Mouse (Mus musculus): ENCODE measurements around the gene A930004D18Rik.
"Not testable (repeated sequence)": the region's sequence is repeated elsewhere in the genome, so short reads cannot be mapped to it uniquely, and the experiment has no call there.

A930004D18Rik gene

GRCm38 (mm10) chr2:18004286-18004685 lies 33.3 kb downstream of the A930004D18Rik start:
- no peak for DNase-seq

- no peak for DNase-seq
These were observed 35.2 kb downstream of the A930004D18Rik start for GRCm38 (mm10) chr2:18002306-18002705.

- no peak for DNase-seq
These were observed 40.7 kb downstream of the A930004D18Rik start, which contains the start of gene H2al2a for GRCm38 (mm10) chr2:17996858-17997257. Gene H2al2a, minus strand, starts transcription at chr2:17996958.

- no peak for DNase-seq
These were observed 48.0 kb downstream of the A930004D18Rik start for GRCm38 (mm10) chr2:17989562-17989961.

- no peak for DNase-seq
These were observed 48.4 kb downstream of the A930004D18Rik start for GRCm38 (mm10) chr2:17989115-17989514.

- no peak for DNase-seq
These were observed 50.8 kb downstream of the A930004D18Rik start for GRCm38 (mm10) chr2:17986694-17987093.

GRCm38 (mm10) chr2:17984774-17985173 lies 52.8 kb downstream of the A930004D18Rik start:
- DNase-seq: no peak

- no peak for DNase-seq
These were observed 54.8 kb downstream of the A930004D18Rik start for GRCm38 (mm10) chr2:17982747-17983146.

- DNase-seq: no peak
These were observed 58.8 kb downstream of the A930004D18Rik start for GRCm38 (mm10) chr2:17978706-17979105.

GRCm38 (mm10) chr2:17978251-17978650 lies 59.3 kb downstream of the A930004D18Rik start:
- not testable (repeated sequence) for DNase-seq

GRCm38 (mm10) chr2:17977645-17978044 lies 59.9 kb downstream of the A930004D18Rik start:
- DNase-seq: not testable (repeated sequence)

- no peak for DNase-seq
These were observed 61.8 kb downstream of the A930004D18Rik start for GRCm38 (mm10) chr2:17975601-17976327.
